Mouse (Mus musculus) spleen, adult 2 months (tissue): Measurements from ENCODE around the gene Cdkn2c.

Source experiments
- CTCF ChIP-seq: fragments of 200-500 bp; IDR thresholded peaks from 2 replicates; pipeline ENCODE4 v1.5.1; 2011; ENCODE audit warnings: mild to moderate bottlenecking, inconsistent platforms; ENCODE audit not compliant: insufficient read depth, insufficient read length, insufficient replicate concordance; ENCODE audit errors: extremely low read depth
- POLR2A ChIP-seq: fragments of 200-500 bp; IDR thresholded peaks from 2 replicates; pipeline ENCODE4 v1.6.1; 2011; ENCODE audit warnings: low read depth, low read length, inconsistent platforms

DNA sequence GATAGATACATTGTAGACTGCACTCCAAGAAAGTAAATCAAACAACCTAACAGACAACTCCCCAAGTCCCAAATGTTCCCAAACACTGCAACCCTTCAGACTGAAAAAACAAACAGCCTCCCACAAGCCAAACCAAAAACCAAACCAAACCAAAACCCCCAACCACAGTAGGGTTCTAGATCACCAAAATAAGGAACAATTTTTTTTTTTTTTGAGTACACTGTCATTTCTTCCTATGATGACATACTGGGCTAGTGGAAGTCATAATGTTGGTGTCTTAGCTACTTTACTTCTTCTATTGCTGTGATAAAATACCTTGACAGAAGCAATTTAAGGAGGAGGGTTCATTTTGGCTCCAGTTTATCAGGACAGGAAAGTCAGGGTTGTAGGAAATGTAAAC lies 25.7 kb upstream of the Cdkn2c start:
- TF ChIP-seq POLR2A: no peak
- no peak for TF ChIP-seq CTCF
